Mouse (Mus musculus) CD4-positive, CD25-positive, alpha-beta regulatory T cell (primary cell): ENCODE data around the gene Ptk7. TPM values are rescaled to one million over a fixed set of nuclear protein-coding genes. Genes with fewer than 3 reads are reported as not detected.

Source experiments
- polyA plus RNA-seq: library from polyadenylated mRNA; unstranded; fragments of 100-300 nt; shearing (Covaris generic); gene quantifications from one replicate; pipeline ENCODE4 v1.2.1, GENCODE M21; 2017

Gene Ptk7
- polyA plus RNA-seq: 0.23 TPM

GRCm38 (mm10) chr17:46628791-46629684, at the start of gene Ptk7:
Gene Ptk7, minus strand, starts transcription at chr17:46629504.

GRCm38 (mm10) chr17:46678416-46678815, 49.1 kb upstream of the Ptk7 start, which contains the start of gene Mea1:
Gene Mea1, plus strand, starts transcription at chr17:46678793.

GRCm38 (mm10) chr17:46673850-46674529, 44.7 kb upstream of the Ptk7 start, which contains the start of gene Rrp36:
Gene Rrp36, minus strand, starts transcription at chr17:46674352.

GRCm38 (mm10) chr17:46650232-46651031, 21.1 kb upstream of the Ptk7 start, which contains the start of gene Cul7:
Gene Cul7, plus strand, starts transcription at chr17:46650337.

GRCm38 (mm10) chr17:46645561-46646321, 16.4 kb upstream of the Ptk7 start, which contains the start of the genes Klc4 and Mrpl2:
Gene Klc4, minus strand, starts transcription at chr17:46646022.
Gene Mrpl2, plus strand, starts transcription at chr17:46646229.

GRCm38 (mm10) chr17:46555673-46556583, 73.4 kb downstream of the Ptk7 start, which contains the start of gene Srf:
Gene Srf, minus strand, starts transcription at chr17:46556175.

GRCm38 (mm10) chr17:46545813-46546564, 83.3 kb downstream of the Ptk7 start, which contains the start of gene Cul9:
Gene Cul9, minus strand, starts transcription at chr17:46546388.

Other genes starting within 250 kb of the Ptk7 start
- 10.8 TPM for gene Zfp318, start 245.8 kb downstream of the Ptk7 start, polyA plus RNA-seq
- gene Crip3, start 200.6 kb downstream of the Ptk7 start, polyA plus RNA-seq: not detected
- gene Slc22a7, start 191.0 kb downstream of the Ptk7 start, polyA plus RNA-seq: not detected
- 0.14 TPM for gene Ttbk1, start 141.8 kb downstream of the Ptk7 start, polyA plus RNA-seq
- 5.4 TPM for gene Dnph1, start 132.8 kb downstream of the Ptk7 start, polyA plus RNA-seq
- 6.2 TPM for gene Cul9, start 83.1 kb downstream of the Ptk7 start, polyA plus RNA-seq
- gene Srf, start 73.3 kb downstream of the Ptk7 start, polyA plus RNA-seq: 41.4 TPM
- gene Klc4, start 16.5 kb upstream of the Ptk7 start, polyA plus RNA-seq: 24.7 TPM
- gene Mrpl2, start 16.7 kb upstream of the Ptk7 start, polyA plus RNA-seq: 42.7 TPM
- 10.0 TPM for gene Cul7, start 20.8 kb upstream of the Ptk7 start, polyA plus RNA-seq
- 65.9 TPM for gene Rrp36, start 44.8 kb upstream of the Ptk7 start, polyA plus RNA-seq
- 149 TPM for gene Mea1, start 49.3 kb upstream of the Ptk7 start, polyA plus RNA-seq
- gene Klhdc3, start 51.4 kb upstream of the Ptk7 start, polyA plus RNA-seq: 60.8 TPM
- 98.9 TPM for gene Ppp2r5d, start 75.6 kb upstream of the Ptk7 start, polyA plus RNA-seq
- 53.2 TPM for gene Pex6, start 82.0 kb upstream of the Ptk7 start, polyA plus RNA-seq
- 0.66 TPM for gene Gnmt, start 99.7 kb upstream of the Ptk7 start, polyA plus RNA-seq
- 49.8 TPM for gene Cnpy3, start 122.7 kb upstream of the Ptk7 start, polyA plus RNA-seq
- not detected for gene Ptcra, start 134.2 kb upstream of the Ptk7 start, polyA plus RNA-seq
- gene 2310039H08Rik, start 143.1 kb upstream of the Ptk7 start, polyA plus RNA-seq: 31.3 TPM
- gene Rpl7l1, start 153.2 kb upstream of the Ptk7 start, polyA plus RNA-seq: 139 TPM
- gene Bicral, start 229.0 kb upstream of the Ptk7 start, polyA plus RNA-seq: 39.7 TPM